Mouse (Mus musculus) left cerebral cortex, postnatal 25 days (tissue): ENCODE data around the gene Vps13d. TPM values are rescaled to one million over a fixed set of nuclear protein-coding genes. Genes with fewer than 3 reads are reported as not detected.

Experiments used
- DNase-seq, 2 experiments: peaks; one replicate each; pipeline ENCODE4 v3.0.0; 2022; ENCODE audit warnings: low spot score in 2 of 2, mixed read lengths in 1 of 2
- intact Hi-C: fragments of 180-260 bp; cut with DNase I; formaldehyde crosslinking; loops from one replicate; pipeline ENCODE4 v1.15.1; 2025
- total RNA-seq, 2 experiments: library from RNA; stranded (reverse); gene quantifications; 2 replicates each; pipeline ENCODE4 v1.2.3; 2021

Gene Vps13d
- total RNA-seq, 2 experiments from 2014 or later, result 57.4 to 59.6 TPM

DNA sequence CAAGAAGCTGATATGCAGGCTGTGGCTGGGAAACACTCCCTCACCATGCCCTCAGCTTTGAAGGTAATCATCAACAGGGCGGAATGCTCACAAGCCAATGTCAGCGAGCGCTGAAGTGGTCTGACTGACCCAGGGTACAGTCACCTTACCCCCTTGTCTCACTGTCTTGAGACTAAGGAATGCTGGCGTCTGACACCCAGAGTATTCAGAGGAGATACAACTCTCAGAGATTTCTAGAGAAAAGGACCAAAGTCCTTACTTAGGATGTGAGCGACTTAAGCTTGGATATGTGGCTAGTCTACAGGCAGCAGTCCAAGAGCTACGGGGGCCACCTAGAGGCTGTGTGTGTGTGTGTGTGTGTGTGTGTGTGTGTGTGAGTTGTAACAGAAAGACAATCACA lies 170.9 kb downstream of the Vps13d start:
- no peak for DNase-seq
- intact Hi-C loops, result loop anchor here (5.0 kb wide), 1 partner anchor 132 kb away; the partner anchor contains the start of gene Dhrs3

DNA sequence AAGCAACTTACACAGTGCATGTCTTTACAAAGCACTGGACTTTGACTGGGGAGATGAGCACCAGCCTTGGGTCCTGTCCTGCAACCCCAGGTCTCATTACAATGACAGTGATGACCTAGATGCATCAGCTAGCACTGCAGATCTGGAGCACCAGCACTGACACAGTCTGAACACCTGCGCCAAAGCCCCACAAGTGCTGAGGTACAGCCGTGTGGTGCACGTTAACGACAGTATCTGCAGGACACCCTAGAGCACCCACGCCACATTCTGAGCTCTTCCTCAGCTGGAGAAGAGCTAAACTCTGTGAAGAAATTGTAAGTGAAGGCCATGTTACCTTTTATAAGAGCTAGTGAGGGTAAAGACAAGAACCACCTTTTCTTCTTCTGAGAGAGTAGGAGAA lies 172.0 kb downstream of the Vps13d start:
- no peak for DNase-seq
- intact Hi-C loops, result loop anchor here (5.0 kb wide), 1 partner anchor 131 kb away; the partner anchor contains the start of gene Dhrs3

DNA sequence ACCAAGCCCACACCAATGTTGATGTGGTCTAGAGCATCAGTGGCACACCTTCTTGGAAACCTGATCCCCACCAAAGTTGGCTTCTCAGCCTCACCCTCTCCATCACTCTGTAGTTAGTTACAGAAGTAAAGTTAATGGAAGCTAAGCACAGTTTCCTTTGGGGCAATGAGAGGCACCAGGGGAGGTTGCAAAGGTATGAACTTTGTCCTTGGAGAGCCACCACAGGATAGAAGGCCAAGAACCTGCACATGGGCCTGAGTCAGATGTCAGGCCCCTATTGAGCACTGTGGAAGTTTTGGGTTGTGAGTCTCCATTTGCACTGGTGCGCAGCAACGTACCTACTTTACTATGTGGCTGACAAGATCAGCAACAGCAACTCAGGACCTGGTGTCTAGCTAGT lies 172.6 kb downstream of the Vps13d start:
- DNase-seq, result no peak
- intact Hi-C loops, result loop anchor here (5.0 kb wide), 1 partner anchor 130 kb away; the partner anchor contains the start of gene Dhrs3

DNA sequence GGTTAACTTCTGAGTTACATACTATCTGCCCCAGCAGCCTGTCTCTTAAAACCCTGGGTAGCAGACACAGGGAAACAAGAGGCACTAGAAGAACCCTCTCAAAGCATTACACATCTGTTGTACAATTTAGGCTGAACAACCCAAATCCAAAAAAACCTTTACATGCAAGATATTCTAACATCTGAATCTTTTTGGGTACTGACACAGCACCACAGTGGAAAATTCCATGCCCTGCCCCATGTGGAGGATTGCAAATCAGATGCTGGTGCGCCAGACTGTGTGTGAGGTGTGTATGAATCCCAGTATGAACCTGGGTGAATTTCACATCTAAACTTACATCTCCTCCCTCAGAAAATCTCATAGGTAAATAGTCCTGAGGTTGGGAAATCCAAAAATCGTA lies 174.4 kb downstream of the Vps13d start:
- peak in 1 of 2 experiments; percentile 64 for DNase-seq
- intact Hi-C loops, result loop anchor here (5.0 kb wide), 1 partner anchor 128 kb away; the partner anchor contains the start of gene Dhrs3

DNA sequence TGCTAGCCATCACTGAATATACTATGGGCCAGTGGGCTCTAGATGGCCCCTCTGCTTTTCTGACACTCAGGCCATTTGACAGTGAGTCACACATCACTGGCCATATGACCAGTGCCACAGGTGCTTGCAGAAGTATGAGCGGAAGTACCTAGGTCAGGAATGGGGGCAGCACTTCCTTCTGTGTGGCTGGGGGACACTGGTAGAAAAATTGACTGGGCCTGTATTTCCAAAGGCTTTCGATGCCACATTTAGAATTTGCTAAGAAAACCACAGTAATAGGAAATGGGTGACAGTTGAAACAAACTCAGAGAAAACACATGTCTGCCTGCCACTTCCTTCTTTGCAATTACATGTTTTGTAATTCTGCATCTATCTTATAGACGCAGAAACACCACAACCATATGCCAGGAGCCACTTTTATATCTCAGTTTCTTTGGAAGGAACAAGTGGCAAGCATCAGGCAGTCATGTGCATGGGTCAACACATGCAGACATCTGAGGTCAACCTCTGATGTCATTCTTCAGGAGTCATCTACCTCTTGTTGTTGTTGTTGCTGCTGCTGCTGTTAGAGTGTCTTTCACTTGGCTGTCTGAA lies 175.6 kb downstream of the Vps13d start:
- intact Hi-C loops, result no loop called here
- no peak for DNase-seq

DNA sequence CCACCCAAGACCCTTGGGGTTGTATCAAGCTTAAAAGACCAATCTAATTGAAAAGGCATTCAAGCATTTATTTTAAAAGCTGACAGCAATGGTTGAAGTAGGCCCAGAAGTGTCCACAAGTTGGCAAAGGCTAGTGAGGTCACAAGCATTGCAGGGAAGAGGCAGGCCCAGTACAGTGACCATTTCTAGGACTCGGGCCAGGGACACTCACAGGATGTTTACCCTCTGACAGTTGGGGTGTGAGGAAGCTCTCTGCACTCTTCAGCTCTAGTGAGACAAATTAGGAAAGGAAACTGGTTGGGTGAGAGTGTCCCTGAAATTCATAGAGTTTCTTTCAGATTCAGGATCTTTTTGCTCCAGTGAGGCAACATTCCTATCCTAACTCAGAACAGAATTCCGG lies 177.1 kb downstream of the Vps13d start:
- DNase-seq, result peak in 1 of 2 experiments; percentile 40
- intact Hi-C loops, result no loop called here

DNA sequence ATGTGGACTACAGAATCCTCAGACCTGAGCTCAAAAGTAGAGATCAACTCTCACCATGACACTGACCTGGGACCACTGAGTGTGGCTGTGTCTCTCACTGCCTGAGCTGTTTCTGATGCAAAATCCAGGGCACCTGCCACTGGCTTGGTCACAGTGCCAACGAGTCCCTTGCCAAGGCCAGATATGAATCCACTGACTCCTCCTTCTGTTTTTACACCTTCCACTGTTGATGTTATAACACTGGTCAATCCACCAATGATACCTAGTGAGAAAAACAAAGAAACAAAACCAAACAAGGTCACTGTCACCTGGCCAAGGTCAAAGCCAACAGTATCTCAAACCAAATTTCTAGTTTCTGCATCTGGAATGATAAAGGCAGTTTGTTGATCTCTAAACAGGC lies 178.1 kb downstream of the Vps13d start:
- no peak for DNase-seq
- intact Hi-C loops, result no loop called here

DNA sequence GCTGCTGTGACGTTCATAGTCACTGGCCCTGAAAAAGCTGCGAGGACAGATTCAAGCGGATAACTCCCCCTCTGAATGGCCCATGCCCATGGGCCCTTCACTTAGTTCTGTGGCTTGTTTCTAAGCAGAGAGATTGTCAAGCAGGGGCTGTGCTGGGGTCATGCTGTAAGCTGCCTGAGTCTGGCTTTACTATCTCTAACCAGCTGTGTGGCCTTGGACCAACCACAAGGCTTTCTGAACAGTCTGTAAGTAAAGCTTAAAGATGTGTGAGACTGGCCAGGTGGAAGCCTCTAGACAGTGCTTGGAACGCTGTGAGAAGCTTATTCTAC lies 180.2 kb downstream of the Vps13d start:
- intact Hi-C loops, result no loop called here
- no peak for DNase-seq

DNA sequence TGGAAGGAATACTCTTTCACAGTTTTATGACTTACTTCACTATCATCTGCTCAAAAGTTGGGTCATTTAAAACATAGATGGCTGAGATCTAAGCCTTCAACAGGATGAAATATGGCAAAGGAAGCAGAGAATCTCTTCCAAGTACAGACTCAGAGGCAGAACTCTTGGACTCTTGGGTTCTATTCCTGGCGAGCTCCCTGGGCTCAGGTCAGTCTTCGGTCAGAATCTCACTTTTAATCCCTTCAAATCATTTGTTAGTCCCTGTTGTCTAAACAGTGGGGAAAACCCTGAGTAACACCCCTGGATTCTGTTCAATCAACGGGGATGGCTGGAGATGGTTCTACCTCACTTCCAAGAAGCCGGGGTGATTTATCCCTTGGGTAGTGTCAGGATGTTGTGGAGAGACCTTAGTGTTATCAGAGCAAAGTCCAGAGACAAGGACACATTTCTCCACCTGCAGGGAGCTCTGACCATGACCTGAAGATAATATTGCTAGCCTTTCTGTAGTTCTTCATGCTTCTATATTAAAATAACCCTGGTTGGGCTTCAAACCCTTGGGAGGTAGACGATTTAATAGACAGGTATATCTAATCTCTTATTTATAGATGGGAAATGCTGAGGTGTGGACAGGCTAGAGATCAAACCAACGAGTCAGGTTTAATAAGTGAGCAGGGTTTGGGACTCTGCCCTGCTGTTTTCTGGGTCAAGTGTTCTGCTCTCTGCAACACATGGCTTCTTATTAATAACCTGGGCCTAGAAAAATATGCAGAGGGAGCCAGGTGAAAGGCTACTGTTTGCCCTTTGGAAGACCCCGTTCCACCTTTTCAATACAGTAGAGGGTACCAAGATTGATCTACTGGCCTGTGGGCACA lies 180.8 kb downstream of the Vps13d start:
- intact Hi-C loops, result no loop called here
- no peak for DNase-seq

DNA sequence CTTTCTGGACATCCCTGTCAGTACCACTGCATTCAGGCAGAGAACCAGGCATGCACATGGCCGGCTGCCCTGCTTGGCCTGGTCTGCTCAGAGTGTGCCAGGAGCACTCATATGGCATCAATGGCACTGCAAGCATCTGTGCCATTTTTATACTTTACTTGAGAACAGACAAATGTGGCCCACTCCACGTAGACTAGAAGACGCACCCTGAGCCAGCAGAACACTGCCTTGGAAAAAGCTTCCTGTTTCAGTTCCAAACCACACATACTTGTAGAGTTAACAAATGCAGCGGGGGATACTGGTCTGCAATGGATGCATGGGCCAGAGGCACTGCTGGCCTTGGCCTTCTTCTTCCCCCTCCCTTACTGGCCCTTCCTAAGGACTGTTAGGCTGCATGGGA lies 181.6 kb downstream of the Vps13d start:
- no peak for DNase-seq
- intact Hi-C loops, result no loop called here

DNA sequence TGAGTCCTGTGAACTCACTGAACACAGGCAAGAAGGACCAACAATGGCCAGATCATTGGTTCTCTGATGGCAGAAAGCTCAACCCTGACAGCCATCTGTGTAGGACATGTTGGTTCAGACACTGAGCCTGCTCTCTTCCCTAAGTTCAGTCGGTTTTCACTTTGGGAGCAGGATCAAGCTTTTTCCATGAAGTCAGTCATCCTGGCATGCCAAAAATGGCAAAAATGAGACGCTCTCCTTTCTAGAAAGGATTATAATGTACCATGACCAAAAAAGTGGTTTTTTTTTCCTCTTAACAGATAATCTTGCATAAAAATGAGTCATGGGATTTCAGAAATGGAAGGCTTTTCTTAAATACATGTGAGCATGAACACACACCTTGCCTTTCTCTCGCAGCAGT lies 183.6 kb downstream of the Vps13d start:
- intact Hi-C loops, result no loop called here
- no peak for DNase-seq

DNA sequence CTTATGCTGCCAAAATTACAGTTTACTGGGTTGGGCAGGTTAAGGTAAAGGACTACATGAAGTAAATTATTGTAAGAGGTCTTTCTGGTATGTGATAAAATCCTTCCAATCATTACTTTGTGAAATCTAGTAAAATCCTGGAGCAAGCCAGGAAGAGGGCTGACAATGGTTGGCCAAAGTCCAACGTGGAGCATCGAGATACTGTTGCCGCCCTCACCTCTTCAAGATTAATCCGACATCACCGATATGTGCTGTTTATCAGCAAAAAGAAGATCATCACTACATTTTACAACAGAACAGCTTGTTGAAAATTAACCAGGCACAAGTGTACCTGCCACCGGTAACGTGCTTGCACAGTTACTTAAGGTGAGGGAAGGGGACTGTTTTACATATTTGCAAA lies 184.9 kb downstream of the Vps13d start:
- intact Hi-C loops, result no loop called here
- DNase-seq, result no peak

DNA sequence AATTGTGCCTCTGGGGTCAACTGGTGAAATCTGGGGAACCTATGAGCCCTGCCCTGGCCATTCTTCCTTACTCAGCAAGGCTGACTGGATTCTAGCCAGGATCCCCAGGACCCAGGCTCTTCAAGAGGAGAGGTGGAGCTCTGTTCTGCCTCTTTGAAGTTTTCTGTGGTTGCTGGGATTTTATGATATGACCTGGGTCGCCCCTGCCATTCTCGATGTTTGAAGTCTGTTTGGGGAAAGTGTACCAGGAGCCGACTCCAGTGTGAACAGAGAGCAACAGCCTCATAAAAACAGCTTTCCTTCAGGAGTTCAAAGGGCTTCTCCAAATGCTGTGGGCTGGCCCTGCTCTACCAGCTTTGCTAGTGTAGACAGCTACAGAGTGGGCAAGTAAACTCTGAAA lies 185.4 kb downstream of the Vps13d start:
- intact Hi-C loops, result no loop called here
- DNase-seq, result no peak

DNA sequence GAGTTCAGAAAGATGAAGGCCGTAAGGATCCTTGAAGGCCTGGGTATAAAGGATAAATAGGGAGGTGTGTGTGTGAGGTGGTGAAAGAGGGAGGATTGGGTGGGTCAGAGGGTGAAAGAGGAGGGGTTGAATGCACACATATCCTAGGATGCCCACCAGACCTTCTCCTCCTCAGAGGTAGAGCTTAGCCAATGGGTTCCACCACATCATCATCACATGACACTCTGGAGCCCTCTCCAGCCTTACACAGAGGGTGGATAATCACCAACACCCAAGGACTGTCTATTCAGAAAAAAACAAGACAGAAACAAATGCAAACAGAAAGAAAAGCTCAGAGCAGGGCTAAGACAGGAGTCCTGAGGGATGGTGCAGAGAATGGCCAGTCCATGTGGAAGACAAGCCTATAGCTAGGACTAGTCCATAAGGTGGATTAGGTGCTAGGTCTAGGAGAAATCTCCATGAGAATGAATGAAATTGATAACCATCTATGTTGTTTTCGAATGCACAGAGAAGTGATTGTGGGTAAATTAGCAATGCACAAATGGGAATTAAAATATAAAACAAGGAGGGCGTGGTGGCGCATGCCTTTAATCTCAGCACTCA lies 188.8 kb downstream of the Vps13d start:
- intact Hi-C loops, result no loop called here
- no peak for DNase-seq

DNA sequence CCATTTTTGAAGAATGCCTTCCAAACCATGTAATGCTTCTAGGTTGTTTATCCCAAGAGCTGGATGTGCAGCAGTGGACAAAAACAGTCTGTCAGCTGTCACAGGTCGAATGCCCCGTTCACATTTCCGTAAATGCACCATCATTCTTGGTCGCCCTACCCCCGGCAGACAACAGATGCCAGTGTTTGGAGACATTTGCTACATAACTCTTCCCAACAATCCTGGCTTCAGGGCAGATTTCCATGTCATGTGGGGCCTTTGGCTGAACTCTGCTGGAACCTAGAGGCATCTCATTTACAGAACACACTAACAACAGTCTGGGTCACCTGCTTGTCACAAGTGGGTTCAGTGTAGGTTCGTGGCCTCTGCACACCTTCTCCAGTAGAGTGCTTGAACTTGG lies 190.6 kb downstream of the Vps13d start:
- no peak for DNase-seq
- intact Hi-C loops, result no loop called here

DNA sequence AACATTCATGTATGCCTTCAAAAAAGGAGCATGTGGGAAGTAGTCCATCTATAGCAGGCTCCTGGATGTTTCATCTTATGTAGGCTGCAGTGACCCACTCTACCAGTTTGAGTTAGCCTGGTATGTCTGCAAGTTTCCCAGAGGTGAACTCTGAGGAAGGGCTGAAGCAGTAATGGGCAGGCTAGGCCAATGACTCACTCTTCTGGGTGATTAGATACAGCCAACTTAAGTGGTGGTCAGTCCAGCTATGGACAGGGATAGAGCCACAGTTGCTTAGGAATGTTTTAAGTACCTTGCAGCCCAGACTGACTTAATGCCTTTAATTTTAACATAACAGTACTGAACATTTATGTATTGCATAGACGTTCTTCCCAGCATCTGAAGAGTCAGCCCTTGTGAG lies 192.1 kb downstream of the Vps13d start:
- DNase-seq, result no peak
- intact Hi-C loops, result no loop called here

DNA sequence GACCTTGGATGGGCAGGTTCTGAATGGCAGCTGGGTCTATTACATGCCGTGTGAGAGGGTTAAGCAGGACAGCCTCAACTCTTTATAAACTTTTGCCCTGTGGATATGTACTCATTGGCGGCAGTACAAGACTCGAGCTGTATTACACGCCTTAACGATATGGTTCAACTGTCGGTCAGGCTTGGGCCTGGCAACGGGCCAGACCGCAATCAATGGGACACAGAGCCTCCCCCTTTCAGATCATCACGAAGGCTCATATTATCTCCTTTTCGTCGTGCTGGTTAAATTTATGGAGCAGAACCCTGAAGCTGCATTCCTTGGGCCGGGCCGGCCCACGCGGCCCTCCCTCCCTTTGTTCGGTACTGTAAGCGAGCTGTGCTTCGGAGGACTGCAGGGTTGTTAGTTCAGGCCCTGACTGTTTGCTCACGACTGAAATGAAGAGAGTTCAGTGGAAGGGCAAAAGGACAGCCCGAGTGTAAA lies 194.9 kb downstream of the Vps13d start:
- DNase-seq, result no peak
- intact Hi-C loops, result no loop called here

DNA sequence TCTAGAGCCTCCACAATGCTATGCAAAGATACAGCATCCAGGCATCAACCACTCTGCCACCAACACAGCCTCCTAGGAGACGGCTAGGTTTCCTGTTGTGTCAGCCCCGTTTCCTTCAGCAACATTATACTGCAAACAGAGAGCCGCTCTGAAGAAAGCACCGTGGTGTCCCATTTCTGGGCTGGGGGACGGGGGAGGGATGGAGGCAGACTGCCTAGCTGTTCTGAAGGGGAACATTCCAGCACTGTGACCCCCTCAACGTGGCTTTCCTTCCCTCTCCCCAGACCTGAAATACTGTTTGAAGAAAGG lies 195.3 kb downstream of the Vps13d start:
- intact Hi-C loops, result no loop called here
- DNase-seq, result no peak

DNA sequence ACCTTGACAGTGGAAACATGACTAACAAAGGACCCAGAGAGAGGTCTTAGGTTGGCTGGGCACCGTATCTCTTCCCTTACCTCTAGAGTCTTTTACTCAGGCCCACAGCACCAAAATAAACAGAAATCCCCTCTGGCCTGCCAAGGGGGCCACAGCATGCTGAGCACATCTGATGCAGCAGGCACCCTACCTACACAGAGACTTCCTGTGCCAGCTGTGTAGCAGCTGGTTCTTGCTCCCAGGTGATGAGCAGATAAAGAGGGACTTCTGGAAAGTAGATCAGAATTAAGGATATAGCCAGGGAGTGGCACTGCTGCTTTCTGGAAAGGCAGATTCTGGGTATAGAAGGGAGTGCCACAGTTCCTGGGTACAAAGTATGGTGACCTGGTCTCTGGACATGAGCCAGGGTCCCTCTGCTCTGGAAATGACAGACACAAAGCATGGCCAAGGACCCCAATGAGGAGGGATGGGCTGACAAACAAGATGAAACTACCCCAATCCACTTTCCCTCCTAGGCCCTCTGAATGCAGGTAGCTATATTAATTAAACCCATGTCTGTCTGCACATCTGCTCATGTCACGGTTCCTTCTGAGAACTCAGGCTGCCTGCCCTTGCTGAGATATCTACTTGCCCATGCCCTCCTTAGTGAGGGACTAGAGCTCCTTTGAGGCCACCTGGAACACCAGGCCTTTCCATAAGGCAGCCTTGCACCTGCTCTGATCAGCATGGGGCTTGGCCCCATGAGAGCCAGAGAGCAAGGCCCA lies 195.8 kb downstream of the Vps13d start:
- no peak for DNase-seq
- intact Hi-C loops, result no loop called here
